In the genomic region with DNA sequence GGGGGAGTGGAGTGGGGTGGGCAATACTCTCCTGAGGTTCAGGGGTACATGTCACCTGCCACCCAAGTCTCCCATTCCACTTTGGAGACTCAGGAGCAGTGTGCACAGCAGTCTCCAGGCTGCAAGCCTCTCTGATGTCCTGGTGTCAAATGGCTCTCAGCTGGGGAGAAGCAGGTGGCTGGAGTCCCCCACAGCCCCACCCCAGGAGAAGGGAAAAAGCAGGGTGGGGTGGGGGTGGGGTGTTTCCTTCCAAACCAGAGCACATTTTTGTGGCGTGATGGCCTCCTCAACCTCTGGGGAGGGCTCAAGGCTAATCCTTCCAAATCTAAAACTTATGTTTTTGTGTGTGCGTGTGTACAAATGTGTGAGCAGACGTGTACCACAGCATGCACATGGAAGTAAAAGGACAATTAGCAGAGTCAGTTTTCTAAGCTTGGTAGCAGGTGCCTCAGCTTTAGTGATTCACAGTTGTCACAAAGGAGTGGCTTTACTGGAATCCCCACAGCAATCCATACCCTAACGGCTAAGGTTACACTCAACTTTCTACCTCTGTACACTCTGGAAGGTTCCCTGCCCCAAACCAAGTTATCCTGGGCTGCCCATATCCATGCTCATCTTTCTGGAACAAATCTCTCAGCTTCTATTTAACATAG, we compare ENCODE assay signal across 8 mouse cellular contexts.
A peak's percentile ranks its signal among the peaks of the same experiment; 100 is the strongest.
DNase-seq lines count a peak whose midpoint lies in the region; ATAC-seq and TF ChIP-seq lines count a peak whose summit lies in the region.

No protein-coding gene starts in this region.

- H3K27ac ChIP-seq in heart, embryonic 13.5 days (replicated peaks) = peak overlapping the region; percentile 96
- peak overlapping the region; percentile 79 for H3K27ac ChIP-seq in ES-Bruce4 (ENCODE audit: insufficient read depth, low read length)
- peak overlapping the region; percentile 63; the same call in 1 of the 2 replicates for H3K27ac ChIP-seq in embryonic facial prominence, embryonic 15.5 days (replicated peaks)
- H3K27ac ChIP-seq in liver, embryonic 16.5 days (ENCODE audit: low read length) = peak overlapping the region; percentile 46

- H3K4me1 ChIP-seq in heart, embryonic 13.5 days = peaks cover 97% of the 10 kb centered on the region
- H3K4me1 ChIP-seq in ES-Bruce4 (ENCODE audit: control insufficient read depth, insufficient read depth, low read length) = peaks cover 19% of the 10 kb centered on the region
- H3K4me1 ChIP-seq in embryonic facial prominence, embryonic 15.5 days = peaks cover 81% of the 10 kb centered on the region
- H3K4me1 ChIP-seq in liver, embryonic 16.5 days (ENCODE audit: control insufficient read depth, low read depth, low read length) = peaks cover 56% of the 10 kb centered on the region

- no peak overlapping the region for H3K4me3 ChIP-seq in heart, embryonic 13.5 days
- no peak overlapping the region for H3K4me3 ChIP-seq in ES-Bruce4 (ENCODE audit: low read depth, low read length)
- H3K4me3 ChIP-seq in embryonic facial prominence, embryonic 15.5 days (replicated peaks) = no peak overlapping the region
- no peak overlapping the region for H3K4me3 ChIP-seq in liver, embryonic 16.5 days (ENCODE audit: low read depth, low read length)

- DNase-seq in heart, postnatal 14 days = no peak
- no peak for DNase-seq in ovary, postnatal 36 days (ENCODE audit: low spot score)
- no peak for DNase-seq in frontal cortex, adult 2 months (ENCODE audit: extremely low spot score in 1 of 2, low spot score in 1 of 2)
- no peak for DNase-seq in cerebellum, adult 11 months

- no peak for ATAC-seq in heart, embryonic 13.5 days (ENCODE audit: extremely low read depth, insufficient number of reproducible peaks, low FRiP score, low TSS enrichment)
- ATAC-seq in embryonic facial prominence, embryonic 15.5 days (ENCODE audit: insufficient number of reproducible peaks, low FRiP score, low TSS enrichment, low read depth) = peak; percentile 41
- ATAC-seq in liver, embryonic 16.5 days (ENCODE audit: low read depth) = no peak

- H3K4me2 ChIP-seq in heart, embryonic 13.5 days = no peak overlapping the region
- no peak overlapping the region for H3K4me2 ChIP-seq in embryonic facial prominence, embryonic 15.5 days (replicated peaks)
- H3K4me2 ChIP-seq in liver, embryonic 16.5 days (ENCODE audit: low read depth, low read length) = no peak overlapping the region

- intact Hi-C loops in heart, postnatal 14 days (cut with DNase I) = loop anchor here (5.0 kb wide), 1 partner anchor 55 kb away; no protein-coding TSS in a partner anchor

- 0 out of 2 replicates have a peak, but pooled peaks have one; percentile 51 for TF ChIP-seq EP300 in ES-Bruce4 (IDR thresholded peaks at IDR 0.05; ENCODE audit: insufficient read depth, low read depth, low read length)

- TF ChIP-seq CTCF in ES-Bruce4 (IDR thresholded peaks at IDR 0.05; ENCODE audit: low read depth, low read length) = no peak

- TF ChIP-seq POLR2A in ES-Bruce4 (IDR thresholded peaks at IDR 0.05; ENCODE audit: insufficient read depth, low read length) = no peak

- no peaks in the 10 kb centered on the region for H3K36me3 ChIP-seq in heart, embryonic 13.5 days
- H3K36me3 ChIP-seq in ES-Bruce4 (ENCODE audit: control insufficient read depth, insufficient read depth, low read length, poor library complexity, severe bottlenecking) = no peaks in the 10 kb centered on the region
- H3K36me3 ChIP-seq in embryonic facial prominence, embryonic 15.5 days = no peaks in the 10 kb centered on the region
- no peaks in the 10 kb centered on the region for H3K36me3 ChIP-seq in liver, embryonic 16.5 days (ENCODE audit: control insufficient read depth, insufficient read depth)

- H3K9me3 ChIP-seq in heart, embryonic 13.5 days = no peaks in the 10 kb centered on the region
- H3K9me3 ChIP-seq in ES-Bruce4 (replicated peaks; ENCODE audit: control insufficient read depth, insufficient read depth, low read length, poor library complexity, severe bottlenecking) = no peaks in the 10 kb centered on the region
- no peaks in the 10 kb centered on the region for H3K9me3 ChIP-seq in embryonic facial prominence, embryonic 15.5 days (replicated peaks)
- H3K9me3 ChIP-seq in liver, embryonic 16.5 days (replicated peaks; ENCODE audit: control insufficient read depth, low read length) = no peaks in the 10 kb centered on the region

- H3K9ac ChIP-seq in heart, embryonic 13.5 days = peak overlapping the region; percentile 41; the same call in 1 of the 2 replicates
- 0 out of 2 replicates have a peak overlapping the region, but pooled peaks have one; percentile 11 for H3K9ac ChIP-seq in ES-Bruce4 (ENCODE audit: low read depth, poor library complexity, severe bottlenecking)
- H3K9ac ChIP-seq in embryonic facial prominence, embryonic 15.5 days = no peak overlapping the region
- no peak overlapping the region for H3K9ac ChIP-seq in liver, embryonic 16.5 days (ENCODE audit: low read depth, low read length)

- 65% methylated on average over 4 of the region's 4 CpGs for WGBS in heart, embryonic 13.5 days
- WGBS in embryonic facial prominence, embryonic 15.5 days = 36% methylated on average over 4 of the region's 4 CpGs
- 61% methylated on average over 4 of the region's 4 CpGs for WGBS in liver, embryonic 16.5 days (ENCODE audit: insufficient replicate concordance)

- H3K27me3 ChIP-seq in heart, embryonic 13.5 days (replicated peaks) = no peaks in the 10 kb centered on the region
- no peaks in the 10 kb centered on the region for H3K27me3 ChIP-seq in ES-Bruce4 (ENCODE audit: control insufficient read depth, insufficient read depth, low read length, poor library complexity, severe bottlenecking)
- no peaks in the 10 kb centered on the region for H3K27me3 ChIP-seq in embryonic facial prominence, embryonic 15.5 days
- H3K27me3 ChIP-seq in liver, embryonic 16.5 days (ENCODE audit: control insufficient read depth, insufficient read depth, low read depth, low read length) = no peaks in the 10 kb centered on the region

Comparison
In these comparisons a context has a peak if more than half of its experiments do, and no peak if none do; other contexts are left out.
1. H3K27ac ChIP-seq: peak in every context shown above with its lines; median percentile 96 in heart, embryonic 13.5 days; 79 in ES-Bruce4; 63 in embryonic facial prominence, embryonic 15.5 days; 46 in liver, embryonic 16.5 days.
2. H3K9ac ChIP-seq: peak in heart, embryonic 13.5 days (single experiment) and ES-Bruce4 (single experiment); none in embryonic facial prominence, embryonic 15.5 days (single experiment) and liver, embryonic 16.5 days (single experiment).